Mouse (Mus musculus) frontal cortex, postnatal 10 days (tissue): ENCODE measurements around the gene Tjap1.

ENCODE experiments used
- DNase-seq, 2 experiments: peaks; one replicate each; pipeline ENCODE4 v3.0.0; 2022; ENCODE audit warnings: low spot score in 2 of 2, mixed read lengths in 1 of 2

Gene Tjap1

DNA sequence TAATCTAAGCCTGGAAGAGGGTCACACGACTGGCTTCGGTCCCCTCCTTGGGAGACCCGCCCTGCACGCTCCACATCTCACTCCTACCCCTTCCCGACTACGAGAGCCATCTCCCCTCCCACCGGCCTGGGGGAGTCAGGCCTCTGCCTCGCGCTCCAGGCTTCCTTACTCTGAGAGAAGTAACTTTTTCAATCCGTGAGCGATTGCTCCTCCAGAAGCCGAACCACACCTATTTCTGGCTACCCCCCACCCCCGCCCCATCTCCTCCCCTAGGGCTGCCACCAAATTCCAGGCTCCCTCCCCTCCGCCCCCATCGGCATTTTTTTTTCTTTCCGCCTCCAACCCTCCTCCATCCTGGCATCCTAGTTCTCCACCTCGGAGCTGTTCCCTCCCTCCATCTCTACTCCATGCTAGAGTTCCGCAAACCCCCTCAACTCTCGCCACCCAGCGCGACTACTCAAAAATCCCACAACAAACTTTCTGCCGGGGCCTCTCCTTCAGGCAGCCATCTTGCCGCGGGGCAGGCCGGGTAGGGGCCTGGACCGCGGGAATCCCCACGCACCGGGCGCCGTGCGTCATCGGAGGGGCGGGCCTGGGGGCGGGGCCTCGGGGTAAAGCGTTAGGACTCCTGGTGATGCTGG is at the start of gene Tjap1:
Gene Tjap1 (minus strand): TSS at position 544 of the 641 bp plus-strand sequence.
- DNase-seq, result peak; percentile 68 to 80

DNA sequence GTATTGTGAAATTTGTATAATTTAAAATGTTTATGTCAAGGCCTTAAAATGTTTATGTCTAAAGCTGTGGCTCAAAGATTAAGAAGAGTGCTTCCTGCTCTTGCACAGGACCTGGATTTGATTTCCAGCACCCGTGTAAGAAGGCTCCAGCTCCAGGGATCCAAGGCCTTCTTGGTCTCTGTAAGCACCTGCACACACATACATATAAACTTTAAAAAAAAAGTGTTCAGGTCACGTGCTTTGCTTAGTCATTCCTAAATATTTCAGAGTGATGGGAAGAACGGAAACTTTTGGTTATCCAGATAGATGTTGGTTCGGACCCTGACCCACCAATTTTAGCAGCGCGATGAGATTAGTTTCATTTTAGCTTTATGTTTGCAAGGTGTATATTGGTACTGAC is 45.9 kb upstream of the Tjap1 start:
- no peak for DNase-seq

DNA sequence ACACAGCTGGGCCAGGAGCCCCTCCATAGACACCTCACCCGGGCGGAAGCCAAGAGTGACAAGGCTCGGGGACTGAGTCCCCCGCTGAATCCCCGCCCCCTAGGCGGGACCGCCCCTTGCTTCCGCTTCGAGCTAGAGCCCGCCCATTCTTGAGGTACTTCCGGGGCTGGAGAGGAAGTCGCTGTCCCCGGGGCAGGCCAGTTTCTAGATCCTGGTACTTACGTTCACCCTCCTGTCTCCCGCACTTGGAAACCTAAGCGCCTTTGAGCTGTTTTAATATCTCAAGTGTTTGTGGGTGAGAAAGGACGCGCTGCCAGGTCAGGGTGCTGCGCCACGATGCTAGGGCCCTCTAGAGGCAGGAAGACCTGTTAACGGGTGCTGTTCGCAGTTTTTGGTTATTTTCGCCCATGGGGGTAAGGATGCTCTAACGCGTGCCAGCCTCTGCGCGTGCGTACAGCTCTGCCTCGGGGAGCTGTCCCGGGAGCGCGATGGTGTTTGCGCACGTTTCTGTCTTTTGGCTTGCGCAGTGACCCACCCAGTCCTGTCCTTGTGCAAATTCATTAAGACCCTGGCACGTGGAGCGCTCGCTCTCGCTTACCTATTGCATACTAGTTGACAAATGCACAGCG is 45.2 kb upstream of the Tjap1 start, which contains the start of gene Abcc10:
Gene Abcc10 (minus strand): TSS at position 447 of the 629 bp plus-strand sequence.
- DNase-seq, result peak; percentile 91 to 92

DNA sequence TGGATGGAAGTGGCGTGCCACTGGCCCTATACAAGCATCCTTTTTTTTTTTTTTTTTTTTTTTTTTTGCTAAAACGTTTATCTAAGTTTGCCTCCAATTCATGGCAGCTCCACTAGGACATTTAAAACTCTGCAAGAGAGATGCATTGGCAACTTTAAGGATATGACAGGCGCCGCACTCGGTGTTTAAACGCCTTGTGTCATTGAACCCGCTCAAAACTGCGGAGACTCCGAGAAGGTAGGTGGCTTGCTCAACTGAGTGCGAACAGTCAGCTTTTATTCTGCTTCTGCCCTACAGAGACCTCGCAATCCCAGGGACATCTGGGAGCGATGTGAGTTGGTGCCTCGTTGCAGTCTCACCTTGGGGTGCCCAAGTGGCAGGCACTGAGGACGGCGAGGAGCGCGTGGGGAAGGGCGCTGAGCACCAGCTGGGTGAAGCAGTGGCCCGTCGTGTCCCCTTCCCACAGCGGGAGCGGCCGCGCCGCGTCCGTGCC is 44.6 kb upstream of the Tjap1 start:
- no peak for DNase-seq

DNA sequence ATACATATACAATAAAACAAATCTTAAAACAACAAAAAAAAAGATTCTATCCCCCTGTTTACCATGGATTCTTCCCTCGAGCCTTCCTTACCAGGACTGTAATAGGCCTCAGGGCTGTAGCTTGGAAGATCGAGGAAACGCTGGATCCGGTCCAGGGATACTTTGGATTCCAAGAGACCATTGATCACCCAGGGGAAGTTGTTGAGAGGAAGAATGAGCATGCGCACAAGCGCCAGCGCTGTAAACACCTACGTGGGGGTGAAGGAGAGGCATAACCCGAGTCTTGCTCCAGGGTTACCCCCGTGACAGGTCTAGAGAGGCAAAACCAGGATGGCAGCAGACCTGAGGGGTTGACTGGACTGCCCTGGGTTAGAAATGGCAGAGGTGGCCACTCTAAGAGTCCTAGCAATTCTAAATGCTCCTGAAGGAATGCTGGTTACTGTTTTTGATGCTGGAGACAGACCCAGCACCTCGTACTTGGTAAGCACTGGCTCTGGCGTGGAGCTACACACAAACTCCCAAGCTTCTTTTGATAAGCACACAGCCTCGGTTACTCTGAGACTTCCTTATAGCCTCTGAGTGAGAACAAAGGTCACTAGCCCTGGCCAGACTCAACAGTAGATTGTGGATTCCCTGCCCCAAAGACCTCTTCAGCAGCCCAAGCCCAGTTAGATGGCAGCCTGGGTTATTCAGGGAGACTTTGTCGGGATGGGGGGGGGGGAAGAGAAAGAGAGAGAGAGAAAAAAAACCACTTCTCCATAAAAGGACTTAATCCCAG is 39.4 kb upstream of the Tjap1 start:
- no peak for DNase-seq

DNA sequence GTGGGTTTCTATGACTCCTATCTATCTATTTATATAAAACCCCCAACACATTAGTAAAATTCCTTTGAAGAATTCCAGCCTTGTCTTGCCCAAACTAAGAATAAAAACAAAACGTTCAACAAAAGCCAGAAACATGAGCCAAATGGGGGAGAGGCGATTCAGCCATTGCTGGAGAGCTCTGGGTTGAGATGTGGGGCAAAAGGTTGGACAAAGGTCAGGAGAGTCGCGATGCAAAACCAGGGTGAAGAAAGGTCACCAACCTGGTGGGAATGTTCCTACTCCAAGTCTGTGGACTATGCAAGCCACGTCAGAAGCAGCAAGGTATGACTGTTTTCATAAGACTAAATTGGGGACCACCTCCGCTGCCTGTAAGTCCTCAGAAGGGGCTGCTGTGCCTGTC is 37.7 kb upstream of the Tjap1 start:
- no peak for DNase-seq

DNA sequence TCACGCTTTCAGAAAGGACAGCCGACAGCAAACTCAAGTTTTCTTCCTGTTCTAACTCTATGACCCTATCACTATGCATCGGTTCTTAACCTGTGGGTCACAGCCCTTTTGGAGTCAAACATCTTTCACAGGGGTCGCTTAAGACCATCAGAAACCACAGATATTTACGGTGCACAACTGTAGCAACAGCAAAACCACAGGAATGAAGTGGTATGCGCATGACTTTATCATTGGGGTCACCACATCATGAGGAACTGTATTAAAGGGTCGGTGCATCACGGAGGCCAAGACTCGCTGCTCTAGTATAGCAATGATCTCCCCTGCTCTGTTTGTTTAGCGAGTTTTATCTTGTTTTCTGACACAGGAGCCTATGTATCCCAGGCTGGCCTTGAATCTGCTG is 33.0 kb upstream of the Tjap1 start:
- DNase-seq, result no peak

DNA sequence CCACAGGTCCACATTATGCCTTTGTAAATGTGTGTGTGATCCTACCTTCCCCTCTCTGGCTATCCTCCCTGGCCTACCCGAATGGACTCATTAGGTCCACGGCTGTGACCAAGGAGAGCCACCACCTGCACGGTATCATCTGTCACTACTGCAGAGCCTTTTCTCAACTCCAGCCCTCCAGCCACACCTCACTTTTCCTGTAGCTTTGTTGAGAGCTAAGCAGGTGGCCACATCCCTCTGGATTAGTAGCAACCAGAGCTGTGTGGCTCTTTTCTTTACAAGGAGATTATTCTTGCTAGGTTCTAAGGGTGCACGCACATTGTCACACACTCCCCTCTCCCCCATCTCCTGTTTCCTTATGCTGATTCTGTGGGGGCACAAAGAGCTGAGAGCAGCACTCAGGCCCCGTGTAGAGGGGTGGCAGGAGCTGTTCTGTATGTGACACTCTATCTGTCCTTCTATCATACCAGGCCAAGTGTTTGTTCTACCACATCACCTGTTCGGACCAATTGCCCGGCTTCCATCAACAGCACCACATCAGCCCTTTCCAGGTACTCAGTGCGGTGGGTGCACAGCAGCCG is 30.4 kb upstream of the Tjap1 start:
- no peak for DNase-seq

DNA sequence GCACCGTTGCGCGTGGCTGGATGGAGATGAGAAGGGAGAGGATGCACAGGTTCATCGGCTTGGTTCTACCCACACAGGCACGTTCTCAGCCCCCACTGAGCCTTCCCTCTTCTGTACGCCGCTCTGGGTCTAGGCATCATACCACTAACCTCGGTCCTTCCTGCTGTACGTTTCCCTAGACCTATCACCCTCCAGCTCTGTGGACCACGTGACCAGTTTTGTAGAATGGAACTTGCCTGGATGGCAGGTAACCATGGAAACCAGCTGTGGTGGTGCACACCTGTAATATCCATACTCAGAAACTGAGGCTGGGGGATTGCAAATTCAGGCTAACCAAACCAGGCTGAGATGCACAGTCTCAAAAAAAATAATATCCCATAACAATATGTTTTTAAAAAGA is 27.7 kb upstream of the Tjap1 start:
- no peak for DNase-seq

DNA sequence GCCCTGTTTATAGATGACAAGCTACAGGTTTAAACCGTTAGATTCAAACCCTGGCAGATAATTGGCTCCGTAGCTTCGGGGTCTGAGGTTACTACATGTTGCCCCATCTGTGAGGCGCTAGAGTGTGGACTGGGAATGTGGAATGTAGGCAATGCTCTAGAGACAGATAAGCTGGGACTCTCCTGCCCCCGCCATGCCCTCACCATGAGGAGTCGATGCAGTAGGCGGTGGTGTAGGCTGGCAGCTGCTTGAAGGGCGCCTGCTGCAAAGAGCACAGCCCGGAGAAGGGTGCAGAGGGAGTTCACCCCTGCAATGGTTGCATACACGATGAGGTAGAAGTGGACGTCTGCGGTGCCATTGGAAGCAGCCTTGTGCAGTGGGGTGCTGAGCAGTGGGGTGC is 27.0 kb upstream of the Tjap1 start:
- no peak for DNase-seq

DNA sequence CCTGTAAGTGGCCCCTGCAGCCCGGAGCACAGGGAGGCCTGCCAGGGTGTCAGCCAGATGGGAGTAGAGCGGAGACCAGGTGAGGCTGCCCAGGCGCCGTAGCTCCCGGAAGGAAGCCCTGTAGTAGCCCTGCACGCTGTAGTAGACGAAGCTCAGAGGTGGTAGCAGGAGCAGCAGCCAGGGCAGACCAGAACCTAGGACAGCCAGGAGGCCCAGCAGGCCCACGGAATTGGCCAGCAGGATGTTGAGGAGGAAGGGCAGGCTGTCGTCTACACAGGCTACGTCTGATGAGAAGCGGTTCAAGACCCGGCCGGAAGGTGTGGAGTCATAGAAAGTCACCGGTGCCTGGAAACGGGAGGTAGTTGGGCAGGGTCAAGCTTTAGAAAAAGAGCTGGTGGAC is 24.1 kb upstream of the Tjap1 start:
- DNase-seq, result no peak

DNA sequence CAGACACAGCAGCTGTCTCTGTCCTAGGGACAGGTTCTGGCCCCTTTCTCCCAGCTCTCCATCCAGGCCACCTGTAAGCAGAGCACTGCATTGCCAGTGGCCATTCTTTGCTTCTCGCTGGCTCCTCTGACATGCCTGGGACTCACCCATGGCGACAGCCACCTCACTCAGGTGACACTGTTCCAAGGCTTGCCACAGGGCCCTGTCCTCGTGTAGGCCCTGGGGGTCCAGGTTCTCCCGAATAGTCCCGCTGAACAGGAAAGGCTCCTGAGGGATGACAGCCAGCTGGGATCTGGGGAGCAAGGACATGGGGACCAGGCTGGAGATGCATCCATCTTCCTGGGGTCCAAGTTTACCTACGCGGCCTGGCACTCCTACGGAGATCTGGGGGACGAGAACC is 21.4 kb upstream of the Tjap1 start:
- no peak for DNase-seq

DNA sequence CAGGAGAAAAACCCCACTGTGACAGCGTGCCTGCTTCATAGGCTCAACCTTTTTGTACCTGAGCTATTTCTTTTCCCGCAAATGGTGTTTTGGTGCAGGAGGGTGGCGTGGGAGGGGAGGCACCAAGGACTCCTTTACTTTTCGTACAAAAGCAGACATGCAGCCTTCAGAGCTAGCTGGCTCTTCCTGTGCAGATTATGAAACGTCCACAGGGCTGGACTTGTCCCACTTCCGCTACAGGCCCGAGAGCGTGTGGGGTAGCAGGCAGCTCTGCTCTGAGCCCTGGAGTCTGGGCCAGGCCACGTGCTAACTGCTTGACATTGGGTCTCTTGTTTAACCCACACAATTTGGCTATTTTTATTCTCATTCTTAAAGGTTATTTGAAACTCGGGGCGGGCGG is 19.1 kb upstream of the Tjap1 start:
- DNase-seq, result no peak

DNA sequence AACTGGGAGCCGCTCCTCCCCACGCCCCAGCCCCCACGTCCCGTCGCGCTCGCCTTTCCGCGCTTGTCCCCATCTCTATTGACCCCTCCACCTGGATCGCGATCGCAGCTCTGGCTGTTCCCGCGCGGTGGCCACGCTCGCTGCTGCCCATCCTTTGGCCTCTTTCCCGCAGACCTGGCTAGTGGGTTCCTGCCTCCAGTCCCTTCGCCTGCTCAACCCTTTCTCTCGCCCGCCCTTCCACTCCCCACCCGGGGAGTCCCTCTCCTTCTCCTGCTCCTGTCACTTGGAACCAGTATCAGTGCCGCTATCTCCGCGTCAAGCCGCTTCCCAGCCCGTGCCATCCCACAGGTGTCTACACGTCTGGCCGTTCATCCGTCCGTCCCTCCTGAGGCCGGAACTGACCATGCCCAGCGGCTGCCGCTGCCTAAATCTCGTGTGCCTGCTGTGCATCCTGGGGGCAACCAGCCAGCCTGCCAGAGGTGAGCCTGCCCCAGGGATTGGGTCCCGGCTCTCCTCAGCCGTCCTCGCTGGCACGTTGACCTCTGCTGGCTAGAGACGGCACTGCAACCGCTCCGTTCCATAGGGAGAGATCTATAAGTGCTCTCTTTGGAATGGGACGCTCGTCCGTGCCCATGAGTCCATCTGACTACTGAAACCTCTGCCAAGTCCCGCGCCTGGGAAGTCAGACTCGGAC is 15.5 kb upstream of the Tjap1 start:
- DNase-seq, result peak; percentile 55 to 84

DNA sequence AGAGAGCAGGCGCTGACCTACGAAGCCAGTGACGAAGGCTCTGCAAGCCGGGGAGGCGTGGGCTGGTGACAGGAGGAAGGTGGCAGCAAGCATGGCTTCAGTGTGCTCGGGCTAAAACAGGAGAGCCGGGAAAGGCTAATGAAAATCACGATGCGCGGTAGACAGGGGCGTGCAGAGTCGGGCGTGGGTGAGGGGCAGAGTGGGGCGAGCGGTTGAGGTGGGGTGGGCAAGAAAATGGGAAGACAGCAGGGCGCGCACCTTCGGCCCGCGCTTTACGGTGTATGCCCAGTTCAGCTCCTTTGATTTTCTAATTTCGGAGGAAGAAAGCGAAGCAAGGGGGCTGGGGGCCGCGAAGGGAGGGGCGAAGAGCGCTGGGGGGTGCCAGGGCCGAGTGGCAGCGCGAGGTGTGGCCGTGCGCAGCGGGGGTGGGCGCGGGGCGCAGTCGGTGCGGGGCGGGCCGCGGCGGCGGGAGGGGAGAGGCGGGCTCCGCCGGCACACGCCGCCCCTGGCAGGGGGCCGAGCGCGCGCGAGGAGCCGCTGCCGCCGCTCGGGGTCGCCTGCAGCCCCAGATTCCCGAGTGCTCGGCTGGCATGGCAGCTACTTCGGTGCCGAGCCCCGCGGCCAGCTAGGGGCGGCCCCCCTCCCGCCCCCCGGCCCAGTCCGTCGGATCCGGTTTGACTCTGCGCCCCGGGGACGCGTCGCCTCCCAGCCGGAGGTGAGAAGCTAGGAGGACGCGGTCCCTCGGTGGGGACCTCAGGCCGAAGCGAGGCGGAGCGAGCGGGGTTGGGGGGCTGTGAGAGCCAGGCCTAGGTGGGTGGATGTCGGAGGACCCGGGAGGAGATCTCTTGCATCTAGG is 14.8 kb upstream of the Tjap1 start, which contains the start of gene Dlk2:
Gene Dlk2 (plus strand): TSS at position 58 of the 856 bp plus-strand sequence.
- DNase-seq, result peak in 1 of 2 experiments; percentile 41

DNA sequence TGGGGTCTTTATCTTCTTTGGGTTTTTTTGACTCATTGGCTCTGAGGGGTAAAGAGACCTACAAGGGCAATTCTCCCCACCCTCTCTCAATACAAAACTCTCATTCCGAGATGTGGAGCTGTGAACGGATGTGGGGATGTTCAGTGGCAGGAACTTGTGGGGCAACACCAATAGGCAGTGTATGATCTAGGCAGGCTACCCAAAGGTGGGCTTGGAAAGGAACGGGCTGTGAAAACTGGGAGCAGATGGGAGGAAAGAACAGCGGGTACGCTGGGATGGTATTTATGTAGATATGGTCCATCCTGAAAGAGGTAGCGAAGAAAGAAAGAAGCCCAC is 14.2 kb upstream of the Tjap1 start:
- no peak for DNase-seq

DNA sequence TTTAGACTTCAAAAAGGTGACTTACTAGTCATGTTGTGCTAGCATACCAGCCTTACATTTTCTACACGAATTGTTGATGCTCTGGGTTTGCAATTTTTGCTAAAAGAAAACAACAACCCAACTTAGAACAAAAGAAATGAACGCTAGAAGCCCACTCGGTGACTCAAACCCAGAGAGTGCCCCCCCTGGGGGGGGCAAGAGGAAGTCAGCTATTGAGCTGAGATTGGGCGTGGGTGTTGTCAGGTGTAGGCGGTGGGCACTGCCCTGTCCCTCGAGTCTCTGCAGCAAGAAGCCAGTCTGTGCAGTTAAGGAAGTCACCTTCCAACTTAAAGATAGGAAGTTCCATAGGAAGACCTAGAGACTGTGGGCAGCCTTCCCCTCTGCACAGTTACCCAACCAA is 13.8 kb upstream of the Tjap1 start:
- DNase-seq, result no peak

DNA sequence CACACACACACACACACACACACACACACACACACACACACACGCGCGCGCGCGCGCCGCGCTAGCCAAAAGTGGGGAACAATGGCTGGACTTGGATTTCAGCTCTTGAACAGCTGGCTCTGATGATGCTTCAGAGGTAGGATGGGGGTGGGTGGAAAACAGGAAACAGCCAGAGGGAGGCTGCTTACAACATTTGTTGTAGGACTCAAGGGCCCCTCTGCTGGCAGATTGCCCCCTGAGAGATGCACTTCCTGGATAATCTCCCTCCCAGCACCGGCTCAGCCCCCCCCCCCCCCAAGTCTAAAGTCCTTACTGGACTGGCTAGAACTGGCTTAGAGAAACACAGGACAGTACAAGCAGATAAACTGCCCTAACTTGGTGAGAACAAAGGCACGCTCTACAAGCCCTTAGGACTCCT is 4.9 kb upstream of the Tjap1 start:
- no peak for DNase-seq

DNA sequence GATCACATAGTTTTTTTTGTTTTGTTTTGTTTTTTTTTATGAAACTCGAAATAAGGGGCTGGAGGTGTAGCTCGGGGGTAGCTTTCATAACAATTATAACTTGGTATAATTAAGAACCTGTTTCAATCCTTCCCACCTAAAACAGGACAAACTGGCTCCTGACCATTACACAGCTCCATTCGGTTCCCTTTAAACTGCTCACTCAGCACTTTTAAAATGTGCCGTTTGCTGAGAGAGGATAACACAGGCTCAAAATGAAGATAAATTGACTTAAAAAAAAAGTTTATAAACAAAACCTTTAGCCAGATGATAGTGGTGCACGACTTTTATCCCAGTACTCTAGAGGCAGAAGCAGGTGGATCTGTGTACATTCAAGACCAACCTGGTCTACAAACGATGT is 2.6 kb upstream of the Tjap1 start:
- no peak for DNase-seq

DNA sequence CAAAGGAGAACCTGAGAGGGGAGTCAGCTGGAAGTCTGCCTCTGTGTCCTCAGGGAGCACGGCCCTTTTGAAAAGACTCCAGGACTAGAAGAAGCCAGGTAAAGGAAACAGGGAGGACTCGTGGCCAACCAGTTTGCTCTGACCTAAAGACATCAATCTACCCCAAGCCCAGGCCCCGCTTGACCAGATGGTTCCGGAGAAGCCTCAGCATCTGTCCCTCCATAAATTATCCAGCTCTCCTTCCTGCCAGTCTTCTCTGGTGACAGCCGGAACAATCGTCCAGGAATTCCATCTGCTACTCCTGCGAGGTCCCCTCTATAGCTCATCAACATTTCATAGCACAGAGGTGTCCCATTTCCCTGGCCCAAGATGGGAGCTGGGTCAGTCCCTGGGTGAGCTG is 1.8 kb upstream of the Tjap1 start:
- DNase-seq, result no peak

DNA sequence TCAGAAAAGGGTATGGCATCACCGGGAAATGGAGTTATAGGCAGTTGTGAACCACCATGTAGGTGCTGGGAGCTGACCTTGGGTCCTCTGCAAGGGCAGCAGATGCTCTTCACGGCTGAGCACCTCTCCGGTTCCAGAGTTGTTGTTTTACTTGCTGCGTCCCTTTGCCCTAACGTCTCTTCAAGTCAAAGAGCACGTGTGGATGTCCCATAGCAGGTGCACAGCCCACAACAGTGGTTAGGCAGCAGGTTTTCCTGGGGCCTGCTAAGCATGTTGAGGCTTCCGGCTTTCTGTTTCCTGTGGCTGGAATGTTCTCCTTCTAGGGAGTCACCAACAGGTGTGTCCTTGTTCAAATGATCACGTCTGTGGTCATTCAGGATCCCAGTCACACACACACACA is 1.1 kb upstream of the Tjap1 start:
- DNase-seq, result no peak
